Mouse (Mus musculus) midbrain, embryonic 10.5 days (tissue): ENCODE measurements around the gene Stom. TPM values are rescaled to one million over a fixed set of nuclear protein-coding genes. Genes with fewer than 3 reads are reported as not detected.

Experiments used
- DNase-seq: peaks from one replicate; pipeline ENCODE4 v3.0.0-alpha.2; 2017; ENCODE audit warnings: low spot score
- H3K27ac ChIP-seq: fragments of 300-500 bp; sonication (generic); replicated peaks from 2 replicates; pipeline ENCODE4 v1.5.1; 2016; ENCODE audit warnings: mild to moderate bottlenecking
- H3K27me3 ChIP-seq: fragments of 300-500 bp; sonication (generic); 2 replicates; pipeline ENCODE4 v1.6.1; 2016; ENCODE audit warnings: low read depth, mild to moderate bottlenecking; ENCODE audit not compliant: poor library complexity, severe bottlenecking
- H3K36me3 ChIP-seq: fragments of 300-500 bp; sonication (generic); 2 replicates; pipeline ENCODE4 v1.6.1; 2016; ENCODE audit warnings: mild to moderate bottlenecking, moderate library complexity
- H3K4me1 ChIP-seq: fragments of 300-500 bp; sonication (generic); 2 replicates; pipeline ENCODE4 v1.6.1; 2016
- H3K4me3 ChIP-seq: fragments of 300-500 bp; sonication (generic); 2 replicates; pipeline ENCODE4 v1.5.1; 2016; ENCODE audit warnings: mild to moderate bottlenecking, moderate library complexity
- H3K9me3 ChIP-seq: fragments of 300-500 bp; sonication (generic); replicated peaks from 2 replicates; pipeline ENCODE4 v1.6.1; 2016; ENCODE audit warnings: mild to moderate bottlenecking
- WGBS: fragments of 180-500 bp; shearing (Covaris S2); methylation state at CpG from one replicate; pipeline ENCODE4 v1.1.7; 2016; 5-methylcytosine and 5-hydroxymethylcytosine counted together
- polyA plus RNA-seq: library from polyadenylated mRNA; unstranded; fragments of >200 nt; fragmentation: Nextera tagmentation; extraction: Ambion mirVana; gene quantifications from 2 replicates; pipeline ENCODE4 v1.2.1, GENCODE M21; 2016

Gene Stom
- polyA plus RNA-seq, 1 experiment from 2014 or later: 12.8 TPM

DNA sequence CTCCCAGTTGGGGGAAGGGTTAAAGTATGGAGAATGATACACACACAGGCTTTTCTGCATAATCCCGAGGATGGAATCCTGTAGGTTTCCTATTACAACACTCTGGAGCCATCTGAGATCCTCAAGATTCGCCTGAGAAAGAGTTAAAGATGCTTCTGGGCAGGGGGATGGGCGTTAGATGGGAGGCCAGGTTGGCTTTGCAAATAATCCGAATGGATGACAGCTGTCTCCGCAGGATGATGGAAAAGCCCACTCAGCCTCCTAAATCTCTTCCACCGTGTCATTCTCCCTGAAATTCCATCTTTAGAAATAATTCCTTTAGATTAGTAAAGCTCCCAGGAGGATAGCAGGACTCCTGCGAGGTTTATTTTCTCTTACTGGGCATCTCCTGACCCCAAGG lies 1.2 kb downstream of the Stom start:
- WGBS: 8% methylated on average over 7 of the region's 7 CpGs
- peaks cover 31% of the 10 kb centered on the region for H3K4me1 ChIP-seq
- H3K27ac ChIP-seq: 0 out of 2 replicates have a peak overlapping the region, but pooled peaks have one; percentile 83
- no peak for DNase-seq
- H3K4me3 ChIP-seq: peak overlapping the region; percentile 72
- no peaks in the 10 kb centered on the region for H3K9me3 ChIP-seq
- no peaks in the 10 kb centered on the region for H3K36me3 ChIP-seq
- H3K27me3 ChIP-seq: peaks cover 20% of the 10 kb centered on the region

GRCm38 (mm10) chr2:35333670-35334069 lies 3.1 kb downstream of the Stom start:
- Histone ChIP-seq H3K4me1 (peaks cover 31% of the 10 kb centered on the region), H3K27ac (no peak overlapping the region), H3K4me3 (no peak overlapping the region), H3K9me3 (no peaks in the 10 kb centered on the region), H3K36me3 (no peaks in the 10 kb centered on the region), H3K27me3 (peaks cover 20% of the 10 kb centered on the region)
- no peak for DNase-seq

GRCm38 (mm10) chr2:35331205-35331604 lies 5.6 kb downstream of the Stom start:
- H3K9me3 ChIP-seq: no peaks in the 10 kb centered on the region

DNA sequence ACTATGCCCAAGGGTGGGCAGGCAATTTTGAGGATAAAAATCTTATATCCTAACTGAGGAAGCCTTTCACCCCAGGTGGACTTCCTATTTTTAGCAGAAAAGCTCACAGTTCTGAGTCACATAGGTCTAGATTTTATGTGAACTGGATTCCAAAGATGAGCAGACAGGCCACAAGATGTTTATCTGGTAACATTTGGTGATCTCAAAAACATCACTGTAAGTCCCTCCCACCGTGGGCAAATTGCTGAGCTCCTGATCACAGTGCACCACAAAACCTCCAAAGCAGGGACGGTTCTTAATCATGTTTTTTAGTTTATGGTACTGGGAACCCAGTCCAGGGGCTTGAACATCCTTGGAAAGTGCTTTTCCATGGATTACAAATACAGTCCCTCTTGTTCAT lies 7.7 kb downstream of the Stom start:
- Histone ChIP-seq H3K4me1 (peaks cover 12% of the 10 kb centered on the region), H3K27ac (no peak overlapping the region), H3K27me3 (peaks cover 30% of the 10 kb centered on the region), H3K4me3 (no peak overlapping the region), H3K36me3 (no peaks in the 10 kb centered on the region), H3K9me3 (no peaks in the 10 kb centered on the region)
- DNase-seq: no peak
- 83% methylated on average over 2 of the region's 2 CpGs for WGBS

More at GRCm38 (mm10) chr2:35331205-35331604, 5.6 kb downstream of the Stom start:
- Histone ChIP-seq H3K36me3 (no peaks in the 10 kb centered on the region), H3K27ac (no peak overlapping the region), H3K27me3 (peaks cover 26% of the 10 kb centered on the region), H3K4me3 (no peak overlapping the region), H3K4me1 (peaks cover 31% of the 10 kb centered on the region)
- DNase-seq: no peak
- 68% methylated on average over 2 of the region's 2 CpGs for WGBS

DNA sequence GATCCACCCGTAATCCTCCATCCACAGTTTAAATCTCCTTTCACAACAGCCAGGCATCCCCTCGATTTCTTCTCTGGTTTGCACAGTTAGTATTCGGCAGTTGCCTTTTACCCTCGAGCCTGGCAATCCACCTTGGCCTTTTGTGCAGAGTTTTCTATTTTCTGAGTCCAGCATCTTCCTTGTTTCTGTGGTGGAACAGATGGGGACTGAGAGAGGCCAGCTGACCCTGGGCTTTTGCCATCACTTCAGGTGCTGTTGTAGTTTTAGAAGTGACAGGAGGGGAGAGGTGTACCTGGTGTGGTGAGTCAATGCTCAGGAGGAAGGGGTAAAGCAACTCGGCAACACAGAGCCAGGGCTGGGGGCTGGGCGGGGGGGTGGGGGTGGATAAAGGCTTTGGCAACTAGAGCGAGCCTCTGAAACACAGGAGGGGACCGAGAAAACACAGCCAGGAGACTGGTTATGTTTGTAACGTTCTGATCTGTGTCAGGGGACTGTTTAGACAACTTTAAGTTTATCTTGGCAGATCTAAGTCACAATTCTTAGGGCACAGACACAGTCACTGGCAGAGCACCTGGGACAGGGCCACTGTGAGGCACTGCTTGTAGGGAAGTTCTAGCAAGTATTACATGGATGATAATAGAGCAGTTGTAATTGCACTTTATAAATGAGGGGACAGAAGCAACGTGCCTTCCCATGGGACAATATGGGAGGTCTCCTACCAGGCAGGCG lies 8.5 kb downstream of the Stom start:
- no peak overlapping the region for H3K4me3 ChIP-seq
- no peaks in the 10 kb centered on the region for H3K9me3 ChIP-seq
- H3K4me1 ChIP-seq: peaks cover 11% of the 10 kb centered on the region
- no peak overlapping the region for H3K27ac ChIP-seq
- no peak for DNase-seq
- no peaks in the 10 kb centered on the region for H3K36me3 ChIP-seq
- H3K27me3 ChIP-seq: peaks cover 38% of the 10 kb centered on the region
- 35% methylated on average over 11 of the region's 11 CpGs for WGBS

- DNase-seq: no peak
- H3K36me3 ChIP-seq: no peaks in the 10 kb centered on the region
- no peaks in the 10 kb centered on the region for H3K9me3 ChIP-seq
- no peak overlapping the region for H3K27ac ChIP-seq
- H3K4me3 ChIP-seq: no peak overlapping the region
- H3K4me1 ChIP-seq: peaks cover 11% of the 10 kb centered on the region
- H3K27me3 ChIP-seq: peaks cover 42% of the 10 kb centered on the region
- 67% methylated on average over 10 of the region's 10 CpGs for WGBS
These were observed 9.2 kb downstream of the Stom start for GRCm38 (mm10) chr2:35327583-35327982.

DNA sequence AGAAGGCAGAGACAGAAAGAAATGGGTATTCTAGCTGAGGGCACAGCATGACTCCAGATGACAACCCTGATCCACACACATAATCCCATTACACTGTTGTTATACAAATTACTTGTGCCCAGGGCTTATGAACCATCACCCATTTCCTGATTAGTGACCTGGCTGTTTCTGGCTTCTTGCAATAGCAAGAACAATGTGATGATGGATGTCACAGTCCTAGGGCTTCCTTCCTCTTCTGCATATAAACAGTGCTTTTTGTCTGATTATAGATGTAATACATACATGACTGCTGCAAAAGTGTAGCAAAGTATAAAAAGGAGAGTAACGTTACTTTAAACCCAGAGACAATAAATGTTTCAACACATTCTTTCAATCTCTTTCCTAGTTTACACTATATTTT lies 9.8 kb downstream of the Stom start:
- peaks cover 11% of the 10 kb centered on the region for H3K4me1 ChIP-seq
- WGBS: 60% methylated on average over 1 of the region's 1 CpGs

DNA sequence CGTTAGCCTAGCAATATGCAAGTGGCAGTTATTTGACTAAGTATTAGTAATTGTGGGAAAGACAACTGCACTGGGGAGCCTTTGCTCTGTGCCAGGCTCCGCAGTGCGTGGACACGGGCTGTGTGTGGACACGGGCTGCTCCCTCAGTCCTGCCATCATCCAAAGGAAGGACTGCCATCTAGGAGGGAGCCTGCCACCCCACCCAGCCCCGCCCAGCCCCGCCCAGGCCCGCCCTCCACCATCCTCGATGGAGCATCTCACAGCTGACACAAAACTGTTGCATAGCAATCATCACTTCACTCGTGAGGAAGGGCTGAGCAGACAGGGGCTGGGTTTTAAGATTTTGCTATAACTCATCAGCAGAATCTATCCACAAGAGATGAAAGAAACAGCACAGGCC lies 10.8 kb downstream of the Stom start:
- no peaks in the 10 kb centered on the region for H3K9me3 ChIP-seq
- H3K27ac ChIP-seq: no peak overlapping the region
- H3K27me3 ChIP-seq: peaks cover 50% of the 10 kb centered on the region
- H3K4me3 ChIP-seq: no peak overlapping the region
- WGBS: 82% methylated on average over 10 of the region's 10 CpGs
- DNase-seq: no peak
- H3K4me1 ChIP-seq: peaks cover 11% of the 10 kb centered on the region
- H3K36me3 ChIP-seq: no peaks in the 10 kb centered on the region

More for the DNA sequence above, 9.8 kb downstream of the Stom start:
- no peak overlapping the region for H3K27ac ChIP-seq
- H3K27me3 ChIP-seq: peaks cover 47% of the 10 kb centered on the region
- no peak for DNase-seq
- H3K9me3 ChIP-seq: no peaks in the 10 kb centered on the region
- no peaks in the 10 kb centered on the region for H3K36me3 ChIP-seq
- no peak overlapping the region for H3K4me3 ChIP-seq

DNA sequence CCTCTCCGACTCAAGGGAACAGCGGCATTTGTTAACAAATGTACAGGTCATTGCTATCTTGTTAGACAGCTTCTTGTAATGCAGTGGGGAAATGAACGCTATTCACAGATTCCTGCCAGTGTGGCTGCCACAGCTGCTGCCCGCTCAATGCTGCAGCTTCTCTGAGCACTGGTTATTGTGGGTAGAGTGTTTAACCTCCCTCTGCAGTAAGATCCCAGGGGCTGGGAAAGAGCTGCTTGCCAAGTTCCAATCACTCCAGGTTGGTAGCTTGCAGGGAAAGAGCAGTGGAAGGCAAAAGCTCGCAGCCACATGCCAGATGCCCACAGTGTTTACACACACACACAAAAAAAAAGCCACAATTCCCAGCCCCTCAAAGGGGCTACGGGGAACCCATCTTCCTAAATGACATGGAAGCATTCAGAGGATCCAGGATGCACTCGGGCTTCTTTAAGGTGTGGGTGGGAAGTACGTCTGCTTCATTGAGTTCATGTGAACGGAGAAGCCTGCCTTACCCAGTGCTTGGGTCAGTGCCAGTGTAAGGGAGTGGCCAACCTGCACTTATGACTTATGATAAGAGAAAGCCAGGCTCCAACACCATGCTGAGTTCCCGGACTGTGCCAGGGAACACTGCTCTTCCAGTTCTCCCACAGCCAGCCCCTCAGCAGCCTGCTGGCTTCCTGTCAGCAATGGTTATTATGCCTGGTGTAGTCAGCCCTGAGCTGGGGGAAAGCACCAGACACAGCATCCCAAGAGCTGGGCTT lies 14.2 kb downstream of the Stom start:
- Histone ChIP-seq H3K27ac (no peak overlapping the region), H3K9me3 (no peaks in the 10 kb centered on the region), H3K4me3 (no peak overlapping the region), H3K36me3 (no peaks in the 10 kb centered on the region), H3K27me3 (peaks cover 44% of the 10 kb centered on the region), H3K4me1 (peaks cover 11% of the 10 kb centered on the region)
- no peak for DNase-seq
- WGBS: 87% methylated on average over 10 of the region's 10 CpGs

GRCm38 (mm10) chr2:35320399-35320798 lies 16.4 kb downstream of the Stom start:
- peaks cover 12% of the 10 kb centered on the region for H3K4me1 ChIP-seq
- no peaks in the 10 kb centered on the region for H3K36me3 ChIP-seq
- no peak for DNase-seq
- peaks cover 34% of the 10 kb centered on the region for H3K27me3 ChIP-seq
- H3K27ac ChIP-seq: no peak overlapping the region
- no peaks in the 10 kb centered on the region for H3K9me3 ChIP-seq
- WGBS: 92% methylated on average over 15 of the region's 15 CpGs
- H3K4me3 ChIP-seq: no peak overlapping the region

GRCm38 (mm10) chr2:35318405-35318804 lies 18.4 kb downstream of the Stom start:
- Histone ChIP-seq H3K4me3 (no peak overlapping the region), H3K4me1 (peaks cover 31% of the 10 kb centered on the region), H3K9me3 (no peaks in the 10 kb centered on the region), H3K36me3 (no peaks in the 10 kb centered on the region), H3K27ac (no peak overlapping the region), H3K27me3 (peaks cover 14% of the 10 kb centered on the region; the same call in 1 of the 2 replicates)
- 88% methylated on average over 12 of the region's 12 CpGs for WGBS
- no peak for DNase-seq

DNA sequence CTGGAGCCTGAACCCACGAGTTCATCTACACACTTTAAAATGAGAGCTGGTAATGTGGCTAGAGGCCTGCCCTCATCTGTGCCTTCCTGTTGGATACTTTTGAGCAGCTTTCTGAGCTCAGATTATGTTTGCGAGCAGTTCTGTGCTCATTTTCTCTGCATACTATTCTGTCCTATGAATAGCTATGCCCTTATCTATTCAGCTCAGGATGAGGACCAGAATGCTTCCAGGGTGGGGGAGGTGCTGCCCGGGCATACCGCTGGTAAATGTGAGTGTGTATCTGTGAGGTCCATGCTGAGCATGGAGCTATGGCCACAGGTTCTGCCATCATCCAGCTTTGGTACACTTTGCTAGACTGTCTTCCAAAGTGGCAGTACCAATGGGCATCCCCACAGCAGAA lies 19.2 kb downstream of the Stom start:
- Histone ChIP-seq H3K36me3 (no peaks in the 10 kb centered on the region), H3K9me3 (no peaks in the 10 kb centered on the region), H3K27ac (no peak overlapping the region), H3K4me3 (no peak overlapping the region), H3K27me3 (0 out of 2 replicates have a peak, but pooled peaks cover 8% of the 10 kb centered on the region), H3K4me1 (peaks cover 33% of the 10 kb centered on the region)
- 93% methylated on average over 4 of the region's 4 CpGs for WGBS
- no peak for DNase-seq

GRCm38 (mm10) chr2:35314300-35314699 lies 22.5 kb downstream of the Stom start:
- H3K4me3 ChIP-seq: no peak overlapping the region
- no peaks in the 10 kb centered on the region for H3K36me3 ChIP-seq
- 32% methylated on average over 3 of the region's 3 CpGs for WGBS
- no peaks in the 10 kb centered on the region for H3K9me3 ChIP-seq
- peaks cover 33% of the 10 kb centered on the region for H3K4me1 ChIP-seq
- H3K27ac ChIP-seq: no peak overlapping the region
- H3K27me3 ChIP-seq: no peaks in the 10 kb centered on the region
- DNase-seq: no peak
